ENCODE assay signal across 8 mouse cellular contexts in genomic region chr15:4027671-4028410, GRCm38 (mm10). TPM values are rescaled to one million over a fixed set of nuclear protein-coding genes. Genes with fewer than 3 reads are reported as not detected.
DNase-seq lines count a peak whose midpoint lies in the region; ATAC-seq and TF ChIP-seq lines count a peak whose summit lies in the region.

No protein-coding gene starts in this region.

- peak overlapping the region; percentile 75 for H3K4me3 ChIP-seq in left cerebral cortex, adult 2 months
- peak overlapping the region; percentile 90 for H3K4me3 ChIP-seq in intestine, embryonic 14.5 days (ENCODE audit: low read depth, low read length)
- H3K4me3 ChIP-seq in midbrain, embryonic 14.5 days (replicated peaks; ENCODE audit: low read depth, low read length) = peak overlapping the region; percentile 70

- no peaks in the 10 kb centered on the region for H3K27me3 ChIP-seq in intestine, embryonic 14.5 days (replicated peaks; ENCODE audit: control insufficient read depth, insufficient read depth, low read length)
- H3K27me3 ChIP-seq in midbrain, embryonic 14.5 days (ENCODE audit: control insufficient read depth, insufficient read depth, low read length) = no peaks in the 10 kb centered on the region

- H3K27ac ChIP-seq in left cerebral cortex, adult 2 months = peak overlapping the region; percentile 99
- H3K27ac ChIP-seq in intestine, embryonic 14.5 days (ENCODE audit: low read depth) = peak overlapping the region; percentile 98
- peak overlapping the region; percentile 96 for H3K27ac ChIP-seq in midbrain, embryonic 14.5 days (replicated peaks; ENCODE audit: low read depth, low read length)

- intact Hi-C loops in left cerebral cortex, adult 2 months (cut with DNase I) = loop anchor here (5.0 to 10.0 kb wide), 3 partner anchors 51 to 733 kb away; partner anchors contain the start of gene Fbxo4
- intact Hi-C loops in left cerebral cortex, postnatal 36 days (cut with DNase I) = loop anchor here (1.0 to 5.0 kb wide), 3 partner anchors 33 to 446 kb away; partner anchors contain the start of genes AW549877 and Ghr

- H3K36me3 ChIP-seq in intestine, embryonic 14.5 days (ENCODE audit: control insufficient read depth, insufficient read depth, low read length) = no peaks in the 10 kb centered on the region
- no peaks in the 10 kb centered on the region for H3K36me3 ChIP-seq in midbrain, embryonic 14.5 days (ENCODE audit: control insufficient read depth, insufficient read depth, low read length)

- no peak for ATAC-seq in intestine, embryonic 14.5 days (replicated peaks; ENCODE audit: low FRiP score, low TSS enrichment, low read depth)
- no peak for ATAC-seq in midbrain, embryonic 14.5 days (ENCODE audit: low FRiP score, low TSS enrichment)

- no peak for DNase-seq in left cerebral cortex, adult 2 months (ENCODE audit: extremely low spot score in 1 of 2, low spot score in 2 of 2)
- no peak for DNase-seq in left cerebral cortex, adult 18-20 months (ENCODE audit: low spot score in 2 of 2)
- DNase-seq in embryo, embryonic 10.5 days (ENCODE audit: low spot score) = peak; percentile 29
- no peak for DNase-seq in intestine, embryonic 14.5 days (ENCODE audit: low spot score)
- no peak for DNase-seq in midbrain, embryonic 14.5 days
- DNase-seq in layer of hippocampus, postnatal 10 days (ENCODE audit: low spot score in 2 of 2) = no peak
- no peak for DNase-seq in ovary, postnatal 14 days (ENCODE audit: low spot score)
- DNase-seq in left cerebral cortex, postnatal 36 days (ENCODE audit: low spot score in 2 of 2) = no peak

- no peak for TF ChIP-seq CTCF in left cerebral cortex, adult 2 months (IDR thresholded peaks at IDR 0.05)

- H3K9ac ChIP-seq in intestine, embryonic 14.5 days (ENCODE audit: low read length) = peak overlapping the region; percentile 85
- peak overlapping the region; percentile 80 for H3K9ac ChIP-seq in midbrain, embryonic 14.5 days (replicated peaks; ENCODE audit: low read length)

- peaks cover 4% of the 10 kb centered on the region; the same call in 1 of the 2 replicates for H3K4me1 ChIP-seq in intestine, embryonic 14.5 days (replicated peaks; ENCODE audit: control insufficient read depth, insufficient read depth, low read length)
- peaks cover 13% of the 10 kb centered on the region for H3K4me1 ChIP-seq in midbrain, embryonic 14.5 days (ENCODE audit: control insufficient read depth, insufficient read depth, low read length)

- WGBS in intestine, embryonic 14.5 days = 10% methylated on average over 6 of the region's 6 CpGs
- WGBS in midbrain, embryonic 14.5 days = 14% methylated on average over 6 of the region's 6 CpGs

- peak overlapping the region; percentile 72 for H3K4me2 ChIP-seq in intestine, embryonic 14.5 days (ENCODE audit: low read length)
- H3K4me2 ChIP-seq in midbrain, embryonic 14.5 days (ENCODE audit: low read length) = peak overlapping the region; percentile 66

- H3K9me3 ChIP-seq in intestine, embryonic 14.5 days (ENCODE audit: control insufficient read depth, low read length) = no peaks in the 10 kb centered on the region
- no peaks in the 10 kb centered on the region for H3K9me3 ChIP-seq in midbrain, embryonic 14.5 days (ENCODE audit: control insufficient read depth, low read length)

RNA-seq across cellular contexts. Expression of gene Oxct1, which starts 1.7 kb away (rescaled TPM):
- 100 to 1,000 TPM; 279 to 316 TPM for total RNA-seq in left cerebral cortex, adult 2 months (2021)
- 100 to 1,000 TPM; 298 to 304 TPM for total RNA-seq in left cerebral cortex, adult 18-20 months (2021)
- 199 and 206 TPM in 2 replicates for polyA plus RNA-seq in intestine, embryonic 14.5 days (2014; fragmentation: Nextera tagmentation; extraction: Ambion mirVana)
- 257 and 293 TPM in 2 replicates for polyA plus RNA-seq in midbrain, embryonic 14.5 days (2014; fragmentation: Nextera tagmentation; extraction: Ambion mirVana)
- total RNA-seq in layer of hippocampus, postnatal 10 days (2021) = 100 to 1,000 TPM; 498 to 543 TPM
- 100 to 1,000 TPM; 327 to 348 TPM for total RNA-seq in left cerebral cortex, postnatal 36 days (2021)

RNA-seq across cellular contexts. Expression of gene AW549877, which starts 32.3 kb away (rescaled TPM):
- total RNA-seq in left cerebral cortex, adult 2 months (2021) = 10 to 100 TPM; 46.6 to 47.1 TPM
- 10 to 100 TPM; 47.9 to 49.2 TPM for total RNA-seq in left cerebral cortex, adult 18-20 months (2021)
- polyA plus RNA-seq in intestine, embryonic 14.5 days (2014; fragmentation: Nextera tagmentation; extraction: Ambion mirVana) = 48.1 and 49.8 TPM in 2 replicates
- polyA plus RNA-seq in midbrain, embryonic 14.5 days (2014; fragmentation: Nextera tagmentation; extraction: Ambion mirVana) = 44.0 and 65.9 TPM in 2 replicates
- 10 to 100 TPM; 41.9 to 43.4 TPM for total RNA-seq in layer of hippocampus, postnatal 10 days (2021)
- total RNA-seq in left cerebral cortex, postnatal 36 days (2021) = 10 to 100 TPM; 43.8 to 46.8 TPM

RNA-seq across cellular contexts. Expression of gene Fbxo4, which starts 48.5 kb away (rescaled TPM):
- 1 to 10 TPM; 7.8 to 8.1 TPM for total RNA-seq in left cerebral cortex, adult 2 months (2021)
- 1 to 10 TPM; 8.5 to 8.9 TPM for total RNA-seq in left cerebral cortex, adult 18-20 months (2021)
- 9.0 and 10.8 TPM in 2 replicates for polyA plus RNA-seq in intestine, embryonic 14.5 days (2014; fragmentation: Nextera tagmentation; extraction: Ambion mirVana)
- 7.0 and 8.2 TPM in 2 replicates for polyA plus RNA-seq in midbrain, embryonic 14.5 days (2014; fragmentation: Nextera tagmentation; extraction: Ambion mirVana)
- 10 to 100 TPM in 1 of 2 experiments, 1 to 10 TPM in 1; 8.0 to 10.6 TPM for total RNA-seq in layer of hippocampus, postnatal 10 days (2021)
- total RNA-seq in left cerebral cortex, postnatal 36 days (2021) = 1 to 10 TPM; 6.9 to 7.5 TPM
